Mouse (Mus musculus) testis, adult 2 months (tissue): ENCODE results near the gene Rufy3.

Experiments
- CTCF ChIP-seq: fragments of 200-500 bp; IDR thresholded peaks from 2 replicates; pipeline ENCODE4 v1.5.1; 2012; ENCODE audit warnings: low read depth, mild to moderate bottlenecking, inconsistent platforms, low read length, moderate library complexity; ENCODE audit not compliant: control insufficient read depth, insufficient read depth, insufficient replicate concordance
- POLR2A ChIP-seq: fragments of 200-500 bp; IDR thresholded peaks from 2 replicates; pipeline ENCODE4 v1.6.1; 2012; ENCODE audit warnings: low read depth, mild to moderate bottlenecking, inconsistent platforms, low read length, moderate library complexity; ENCODE audit not compliant: control insufficient read depth

- TF ChIP-seq POLR2A (no peak), CTCF (no peak)
Measured at GRCm38 (mm10) chr5:88629987-88630386, 65.1 kb downstream of the Rufy3 start.
